Mouse (Mus musculus) layer of hippocampus, postnatal 10 days (tissue): ENCODE data around the gene Ddx23. TPM values are rescaled to one million over a fixed set of nuclear protein-coding genes. Genes with fewer than 3 reads are reported as not detected.

Experiments
- DNase-seq, 2 experiments: peaks; one replicate each; pipeline ENCODE4 v3.0.0; 2021; ENCODE audit warnings: low spot score in 2 of 2
- total RNA-seq, 2 experiments: library from RNA; stranded (reverse); gene quantifications; 2 replicates each; pipeline ENCODE4 v1.2.3; 2021

The Ddx23 gene
- total RNA-seq, 2 experiments from 2014 or later, result 78.3 to 81.4 TPM

DNA sequence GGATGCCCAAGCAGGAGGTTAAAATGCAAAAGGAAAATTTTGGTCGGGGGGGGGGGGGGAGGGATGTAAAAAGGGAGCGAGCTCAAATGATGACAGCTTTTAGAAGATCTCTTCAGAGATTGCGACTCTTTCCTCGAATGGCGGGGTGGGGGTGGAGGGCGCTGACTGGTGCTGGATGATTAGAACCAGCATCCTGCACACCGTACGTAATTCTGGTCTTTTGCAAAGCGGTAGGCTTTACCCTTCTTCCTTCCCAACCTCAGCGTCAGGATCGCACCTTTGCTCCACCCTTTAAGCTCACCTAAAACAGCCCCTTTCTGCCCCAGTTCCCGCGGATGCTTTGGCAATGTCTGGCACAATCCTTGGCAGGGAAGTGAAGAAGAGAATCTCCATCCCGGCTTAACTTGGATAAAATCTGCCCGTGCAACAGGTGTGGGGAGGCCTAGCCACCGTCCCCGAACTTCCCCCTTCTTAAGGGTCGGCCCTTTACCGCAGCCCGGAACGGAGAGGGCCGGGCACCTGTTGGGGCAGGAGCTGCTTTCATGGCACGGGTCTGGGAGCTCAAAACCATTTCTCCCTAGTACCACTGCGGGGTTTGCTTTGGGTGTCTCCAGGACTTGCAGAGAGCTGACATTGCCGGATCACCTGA lies 28.7 kb downstream of the Ddx23 start:
- DNase-seq, result no peak

DNA sequence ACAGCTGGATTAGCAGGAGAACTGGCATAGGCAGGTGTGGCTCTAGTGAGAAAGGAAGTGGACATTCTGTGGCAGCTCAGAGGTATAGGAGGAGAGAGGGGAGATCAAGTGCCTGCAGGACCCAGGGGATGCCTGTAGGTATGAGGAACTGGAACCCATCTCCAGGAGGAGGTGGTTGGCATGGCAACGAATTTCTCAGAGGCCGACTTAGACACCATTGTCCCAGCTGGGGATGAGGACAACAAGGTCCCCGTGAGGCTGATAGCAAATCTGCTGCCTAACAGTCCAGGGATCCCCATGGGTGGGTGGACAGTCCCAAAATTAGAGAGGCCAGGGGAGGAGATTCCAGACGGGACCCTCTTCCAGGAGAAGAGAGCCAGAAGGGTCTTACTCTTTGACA lies 29.8 kb downstream of the Ddx23 start:
- no peak for DNase-seq

GRCm38 (mm10) chr15:98632107-98632744 lies 30.5 kb downstream of the Ddx23 start:
- DNase-seq, result peak; percentile 47 to 63

- peak; percentile 86 to 88 for DNase-seq
Measured at GRCm38 (mm10) chr15:98631493-98631892, 31.2 kb downstream of the Ddx23 start.

DNA sequence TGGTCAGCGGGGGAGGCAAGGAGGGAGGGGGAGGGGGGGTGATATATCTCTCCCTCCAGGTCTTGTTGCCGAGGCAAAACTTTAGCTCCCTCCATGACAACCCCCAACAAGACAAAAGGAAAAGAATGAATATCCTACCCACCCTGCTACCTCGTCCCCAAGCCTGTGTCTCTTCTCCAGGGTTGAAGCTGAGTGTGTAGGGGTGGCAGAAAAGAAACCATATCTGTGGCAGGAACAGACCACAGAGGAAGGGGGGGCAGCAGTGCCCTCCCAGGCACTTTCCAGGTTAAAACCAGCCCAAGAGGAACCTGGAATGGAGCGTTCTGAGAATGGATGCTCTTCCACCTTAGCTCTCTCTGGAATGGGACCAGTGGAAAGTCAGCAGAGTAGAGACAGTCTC lies 32.2 kb downstream of the Ddx23 start, which contains the start of gene Cacnb3:
Cacnb3 (plus strand) TSS at position 301 of the 400 bp plus-strand sequence.
- DNase-seq, result no peak

DNA sequence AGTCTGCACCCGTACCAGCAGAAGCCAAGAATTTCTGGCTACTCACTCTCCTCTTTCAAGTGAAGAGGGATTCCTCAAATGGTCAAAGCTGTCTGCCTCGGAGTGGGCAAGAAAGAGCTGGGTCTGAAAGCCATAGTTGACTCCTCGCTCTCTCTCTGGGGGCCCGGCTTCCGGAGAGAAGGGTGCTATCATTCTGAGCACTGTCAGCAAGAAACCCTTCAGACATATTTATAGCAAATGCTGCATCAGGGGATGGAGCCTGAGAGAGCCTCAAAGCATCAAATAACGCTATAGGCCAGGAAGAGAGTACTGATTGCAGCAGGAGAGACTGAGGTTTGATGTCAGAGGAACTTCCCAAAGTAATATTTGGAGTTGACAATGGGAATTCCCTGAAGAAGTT lies 33.2 kb downstream of the Ddx23 start:
- no peak for DNase-seq

DNA sequence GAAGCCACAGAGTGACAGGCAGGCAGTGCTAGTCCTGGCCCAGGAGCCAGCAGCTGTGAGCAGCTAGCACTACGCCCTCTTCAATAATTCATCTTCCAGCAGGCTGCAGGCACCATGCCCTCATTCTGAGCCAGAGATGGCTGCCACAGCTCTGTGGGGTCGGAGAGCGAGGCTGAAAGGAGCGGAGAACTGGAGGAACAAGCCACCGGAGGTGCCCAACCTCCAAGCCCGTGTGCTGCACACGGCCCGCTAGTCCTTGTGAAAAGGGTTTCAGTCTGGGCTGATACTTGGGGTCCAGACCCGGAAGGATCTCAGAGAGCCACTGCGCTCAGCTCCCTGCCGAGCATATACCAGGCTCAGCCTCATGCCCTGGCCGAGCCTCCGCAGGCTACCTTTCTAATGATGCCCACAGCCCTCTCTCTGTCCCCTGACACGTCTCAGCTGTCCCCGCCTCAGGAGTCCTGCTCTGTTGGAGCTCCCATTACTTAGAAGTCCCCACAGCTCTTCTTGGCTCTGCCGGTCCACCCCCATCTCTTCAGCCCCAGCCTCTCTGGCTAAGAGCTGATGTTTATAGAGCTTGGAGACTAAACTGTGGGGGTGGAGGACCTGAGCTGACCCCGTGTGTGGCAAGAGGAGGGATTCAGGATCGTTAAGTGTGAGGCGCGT lies 34.0 kb downstream of the Ddx23 start:
- peak in 1 of 2 experiments; percentile 35 for DNase-seq

DNA sequence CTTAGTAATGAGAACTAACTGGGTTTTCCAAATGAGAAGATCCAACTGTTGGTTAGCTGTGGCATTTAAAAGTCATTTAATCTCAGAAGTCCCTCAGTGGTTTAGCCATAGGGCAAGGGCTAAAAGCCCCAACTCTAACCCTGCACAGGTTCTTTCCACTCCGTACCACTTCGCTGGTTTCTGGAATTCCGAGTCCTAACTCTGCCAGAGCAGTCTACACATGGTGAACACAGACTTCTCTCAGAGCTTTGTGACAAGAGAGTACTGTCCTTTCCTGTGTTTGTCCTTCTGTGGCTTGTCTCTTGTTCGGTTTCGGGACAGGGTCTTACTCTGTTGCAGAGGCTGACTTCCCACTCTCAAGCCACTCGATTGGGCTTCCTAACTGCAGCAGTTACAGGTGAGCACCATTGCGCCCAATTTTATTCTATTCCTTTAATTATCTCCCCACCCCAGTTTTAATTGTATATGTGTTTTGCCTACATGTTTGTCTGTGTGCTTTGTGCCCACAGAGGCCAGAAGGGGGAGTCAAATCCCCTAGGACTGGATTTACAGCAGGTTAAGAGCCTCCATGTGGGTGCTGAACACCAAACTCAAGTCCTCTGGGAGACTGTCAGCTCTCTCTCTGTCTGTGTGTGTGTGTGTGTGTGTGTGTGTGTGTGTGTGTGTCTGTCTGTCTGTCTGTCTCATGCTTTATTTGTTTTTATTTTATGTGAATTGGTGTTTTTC lies 36.0 kb downstream of the Ddx23 start:
- no peak for DNase-seq

GRCm38 (mm10) chr15:98626078-98626477 lies 36.6 kb downstream of the Ddx23 start:
- DNase-seq, result no peak

- no peak for DNase-seq
Measured at GRCm38 (mm10) chr15:98623361-98623821, 39.3 kb downstream of the Ddx23 start.

DNA sequence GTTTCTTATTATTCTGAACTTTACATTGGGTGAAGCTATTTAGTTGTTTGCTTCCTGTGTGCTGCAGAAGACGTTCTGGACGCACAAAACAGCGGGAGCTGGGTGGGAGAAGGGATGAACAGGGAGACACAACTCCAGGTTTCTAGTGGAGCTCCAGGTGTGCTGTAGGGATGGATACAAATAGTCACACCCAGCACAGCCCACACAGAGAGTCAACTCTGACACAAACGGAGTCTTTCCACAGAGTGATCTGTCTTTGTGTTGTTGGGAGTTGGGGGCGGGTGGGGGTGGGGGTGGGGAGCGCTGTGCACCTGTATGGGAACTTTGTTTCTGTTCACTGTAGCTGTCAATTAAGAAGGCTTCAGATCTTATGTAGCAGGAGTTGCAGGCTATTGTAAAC lies 40.0 kb downstream of the Ddx23 start:
- no peak for DNase-seq

- no peak for DNase-seq
Measured at GRCm38 (mm10) chr15:98622199-98622598, 40.5 kb downstream of the Ddx23 start.

DNA sequence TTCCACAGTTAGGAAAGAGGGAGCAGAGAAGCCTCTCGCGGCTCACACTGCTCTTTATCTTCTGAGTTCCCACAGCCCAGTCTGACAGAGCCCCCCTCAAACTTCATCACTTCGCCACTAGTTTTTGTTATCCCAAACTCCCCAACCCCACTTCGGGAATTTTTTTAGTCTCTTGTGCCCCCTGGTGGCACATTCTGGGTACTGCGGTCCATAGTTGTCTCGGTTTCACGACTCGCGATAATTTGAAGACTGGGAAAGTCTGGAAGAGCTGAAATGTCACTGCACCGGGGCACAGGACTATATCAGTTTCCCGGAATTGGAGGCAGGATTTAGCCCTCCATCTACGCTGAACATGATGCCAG lies 45.5 kb downstream of the Ddx23 start:
- peak; percentile 90 to 91 for DNase-seq

- DNase-seq, result no peak
Measured at GRCm38 (mm10) chr15:98616362-98617175, 46.1 kb downstream of the Ddx23 start.

GRCm38 (mm10) chr15:98615751-98616150 lies 46.9 kb downstream of the Ddx23 start:
- no peak for DNase-seq

- no peak for DNase-seq
Measured at GRCm38 (mm10) chr15:98614971-98615370, 47.7 kb downstream of the Ddx23 start.

DNA sequence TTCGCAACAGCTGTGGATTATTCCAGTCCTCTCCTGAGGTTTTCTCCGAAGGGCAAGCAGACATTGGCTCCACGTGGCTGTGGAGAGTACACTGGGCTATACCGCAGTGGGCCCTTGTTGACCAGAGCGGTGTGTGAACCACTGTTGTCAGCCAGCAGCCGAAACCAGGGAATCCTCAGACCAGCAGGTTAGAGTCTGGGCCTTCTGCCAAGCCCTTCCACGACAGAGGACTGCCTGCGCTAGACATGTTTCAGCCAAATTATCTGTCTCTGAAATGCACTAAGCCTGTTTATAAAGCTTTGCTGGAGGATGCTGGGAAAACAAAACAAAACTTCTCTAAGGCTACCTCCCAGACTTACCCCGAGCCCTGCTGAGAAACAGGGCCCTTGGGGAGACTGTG lies 48.1 kb downstream of the Ddx23 start:
- no peak for DNase-seq

GRCm38 (mm10) chr15:98612229-98612628 lies 50.5 kb downstream of the Ddx23 start:
- DNase-seq, result no peak

GRCm38 (mm10) chr15:98610131-98610633 lies 52.5 kb downstream of the Ddx23 start:
- DNase-seq, result no peak

- peak; percentile 80 to 86 for DNase-seq
Measured at GRCm38 (mm10) chr15:98609331-98610130, 53.2 kb downstream of the Ddx23 start, which contains the start of gene Adcy6. Adcy6 (minus strand) TSS chr15:98610076.
